Mouse (Mus musculus) hematopoietic stem cell, adult 5-6 weeks (primary cell): ENCODE measurements around the gene Tmod3. TPM values are rescaled to one million over a fixed set of nuclear protein-coding genes. Genes with fewer than 3 reads are reported as not detected.
"Not testable (repeated sequence)": the region's sequence is repeated elsewhere in the genome, so short reads cannot be mapped to it uniquely, and the experiment has no call there.

Source experiments
- ATAC-seq, 2 experiments: fragments of 125-278 bp in 1 of 2; replicated peaks in 1 of 2; 2 replicates each; pipeline ENCODE4 v1.8.0; 2016 to 2017; ENCODE audit warnings: inconsistent platforms in 2 of 2, mild to moderate bottlenecking in 2 of 2, moderate number of reproducible peaks in 2 of 2, low read depth in 1 of 2, moderate TSS enrichment in 1 of 2; ENCODE audit not compliant: low FRiP score in 2 of 2, poor library complexity in 2 of 2, severe bottlenecking in 2 of 2, insufficient read depth in 1 of 2, low TSS enrichment in 1 of 2
- total RNA-seq: library from RNA; stranded (forward); fragments of 172-1452, 232-1000 nt; gene quantifications from 2 replicates; pipeline ENCODE4 v1.2.3, GENCODE M21; 2017

Gene Tmod3
- total RNA-seq, 1 experiment from 2014 or later, result 104 TPM

DNA sequence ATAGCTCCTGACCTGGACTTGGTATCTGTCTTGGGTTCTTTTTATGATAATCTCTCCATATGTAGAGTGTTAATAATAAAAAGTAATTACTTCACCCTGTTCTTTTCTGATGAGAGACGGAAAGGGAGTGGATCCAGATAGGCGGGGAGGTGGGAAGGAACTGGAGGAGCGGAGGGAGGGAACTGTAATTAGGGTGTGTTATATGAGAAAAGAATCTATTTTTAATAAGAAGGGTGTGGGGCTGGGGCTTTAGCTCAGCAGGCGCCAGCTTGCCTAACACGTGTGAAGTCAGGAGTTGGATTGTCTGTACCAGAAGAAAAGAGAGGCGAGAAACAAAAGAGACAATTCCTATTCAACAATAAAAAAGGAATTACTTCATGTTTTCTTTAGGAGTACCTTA, 35.8 kb downstream of the Tmod3 start:
- ATAC-seq, result no peak

DNA sequence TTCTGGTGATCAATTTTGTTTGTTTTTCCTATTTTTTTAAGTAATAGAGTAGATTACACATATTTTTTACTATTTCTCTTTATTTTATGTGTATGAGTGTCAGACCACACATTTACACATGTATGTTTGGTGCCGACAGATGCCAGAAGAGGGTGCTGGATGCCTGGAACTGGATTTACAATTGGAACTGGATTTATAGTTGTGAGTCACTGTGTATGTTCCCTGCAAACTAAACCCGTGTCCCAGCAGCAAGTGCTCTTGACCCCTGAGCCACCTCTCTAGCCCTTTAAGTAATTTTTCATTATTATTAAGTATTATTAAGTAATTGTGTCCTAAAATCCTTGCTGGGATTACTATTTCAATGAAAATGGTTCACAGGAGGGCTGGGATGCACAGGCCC, 37.2 kb downstream of the Tmod3 start:
- ATAC-seq, result no peak

DNA sequence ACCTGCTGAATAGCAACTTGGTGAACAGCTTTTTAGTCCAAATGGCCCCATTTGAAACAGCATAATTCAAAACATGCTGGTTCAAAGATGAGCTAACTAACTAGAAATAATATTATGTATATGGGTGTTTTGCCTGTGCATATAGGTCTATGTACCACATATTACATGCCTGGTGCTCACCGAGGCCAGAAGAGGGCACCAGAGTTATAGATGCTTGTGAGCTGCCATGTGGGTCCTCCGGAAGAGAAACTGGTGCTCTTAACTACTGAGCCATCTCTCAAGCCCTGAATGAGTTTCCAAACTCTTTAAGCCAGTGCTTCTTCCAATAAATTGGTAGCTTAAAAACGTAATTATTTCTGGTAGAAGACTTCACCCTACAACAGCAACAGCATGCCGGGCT, 37.7 kb downstream of the Tmod3 start:
- peak; percentile 82 to 87 for ATAC-seq

DNA sequence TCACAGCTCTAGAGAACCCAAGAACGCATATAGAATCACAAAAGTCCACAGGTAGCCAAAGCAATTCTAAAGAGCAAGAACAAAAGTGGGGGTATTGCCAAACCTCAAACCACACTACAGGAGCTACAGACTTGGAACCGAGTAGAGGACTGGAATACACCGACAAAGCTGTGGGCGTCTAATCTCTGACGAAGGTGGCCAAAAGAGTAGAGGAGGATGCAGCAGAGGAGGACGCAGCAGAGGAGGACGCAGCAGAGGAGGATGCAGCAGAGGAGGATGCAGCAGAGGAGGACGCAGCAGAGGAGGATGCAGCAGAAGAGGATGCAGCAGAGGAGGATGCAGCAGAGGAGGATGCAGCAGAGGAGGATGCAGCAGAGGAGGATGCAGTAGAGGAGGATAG, 38.5 kb downstream of the Tmod3 start:
- no peak for ATAC-seq

DNA sequence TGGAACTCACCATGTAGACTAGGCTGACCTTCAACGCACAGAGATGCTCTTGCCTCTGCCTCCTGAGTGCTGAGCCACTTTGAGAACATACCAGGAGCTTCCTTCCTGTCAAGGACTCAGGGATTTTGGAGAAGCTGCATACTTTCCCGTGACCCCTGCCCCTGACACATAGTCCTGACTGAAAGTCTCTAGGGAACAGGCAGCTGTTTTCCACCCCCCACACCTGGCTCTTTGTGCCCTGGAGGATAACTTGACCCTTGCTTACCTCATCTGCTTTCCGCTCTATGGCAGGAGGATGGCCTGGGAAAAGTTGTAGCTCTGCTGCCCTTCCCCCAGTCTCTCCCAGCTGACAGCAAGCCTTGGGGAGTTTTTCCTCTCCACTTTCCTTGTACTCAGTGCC, 41.7 kb downstream of the Tmod3 start:
- ATAC-seq, result no peak

DNA sequence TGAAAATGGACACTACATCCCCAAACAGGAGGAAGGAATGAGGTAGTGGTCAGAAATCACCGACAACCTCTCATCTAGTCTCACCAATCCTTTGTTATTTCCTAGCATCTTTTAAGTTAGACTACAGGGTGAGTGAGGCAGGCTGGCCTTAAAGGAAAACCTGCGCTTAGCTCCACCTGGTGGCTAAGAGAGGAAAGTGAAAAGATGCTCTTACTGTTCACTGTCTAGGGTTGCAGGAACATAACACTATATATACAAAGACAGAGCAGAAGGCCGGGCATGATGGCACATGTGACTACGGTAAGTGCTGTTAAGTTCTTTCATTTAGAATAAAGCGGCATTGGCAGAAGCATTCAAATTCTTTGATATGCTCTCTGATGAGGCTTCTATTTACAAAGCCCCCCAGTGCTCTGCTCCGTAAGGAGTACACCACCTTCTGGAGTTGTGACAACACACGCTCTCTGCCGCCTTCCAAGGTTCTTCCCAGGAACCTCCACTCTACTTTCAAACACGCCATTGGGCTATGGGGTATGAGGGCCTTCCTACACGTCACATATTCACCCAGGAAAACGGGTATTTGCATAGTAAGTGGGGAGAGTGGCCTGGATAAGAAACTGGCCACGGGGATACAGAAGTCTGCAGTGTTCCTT, 43.9 kb downstream of the Tmod3 start:
- peak; percentile 49 to 84 for ATAC-seq

DNA sequence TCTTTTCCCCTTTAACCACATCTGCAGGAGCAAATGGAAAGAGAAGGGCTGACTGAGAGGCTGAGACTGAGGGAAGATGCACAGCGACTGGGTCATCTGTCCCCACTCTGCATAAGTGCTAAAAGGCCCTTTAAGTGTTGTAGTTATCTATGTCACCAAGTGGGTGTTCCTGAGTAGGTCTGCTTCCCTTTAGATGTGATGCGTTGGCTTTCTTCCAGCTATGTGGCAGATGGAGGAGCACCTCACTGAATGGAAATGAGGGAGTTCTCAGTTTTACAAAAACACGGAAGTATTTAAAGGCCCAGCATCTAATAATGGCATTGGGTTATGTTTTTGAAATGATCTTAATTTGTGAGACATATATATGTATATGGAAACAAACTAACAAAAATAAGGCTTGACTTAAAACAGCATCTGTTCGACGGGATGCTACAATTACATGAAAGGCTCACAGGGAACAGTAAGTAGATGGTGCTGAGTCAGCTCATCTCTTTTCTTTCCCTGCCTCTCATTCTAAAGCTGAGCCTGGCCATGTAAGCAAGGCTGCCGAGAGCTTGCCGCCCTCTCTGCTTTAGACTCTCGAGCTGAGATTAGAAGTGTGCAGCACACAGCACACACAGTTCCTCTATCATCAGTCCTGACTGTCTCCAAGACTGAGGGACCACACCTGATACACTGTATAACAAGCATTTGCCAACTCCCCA, 48.1 kb downstream of the Tmod3 start:
- no peak for ATAC-seq

DNA sequence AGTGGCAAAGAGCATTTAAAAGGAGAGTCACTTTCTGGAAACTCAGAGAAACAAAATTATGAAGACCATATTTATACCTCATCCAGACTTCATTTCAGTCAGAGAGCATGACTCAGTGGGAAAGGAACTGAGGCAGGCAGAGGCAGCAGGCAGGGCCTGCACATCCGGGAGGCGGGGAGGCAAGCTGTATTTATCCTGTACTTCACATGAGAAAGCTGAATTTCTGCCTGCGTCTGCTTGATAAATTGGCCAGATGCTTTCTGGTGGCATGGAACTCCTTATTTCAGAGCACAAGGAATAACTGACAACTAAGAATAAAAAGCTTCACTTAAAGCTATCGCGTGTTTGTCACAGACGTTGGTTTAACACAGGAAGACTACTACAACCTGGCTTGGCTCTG, 55.1 kb downstream of the Tmod3 start:
- no peak for ATAC-seq

DNA sequence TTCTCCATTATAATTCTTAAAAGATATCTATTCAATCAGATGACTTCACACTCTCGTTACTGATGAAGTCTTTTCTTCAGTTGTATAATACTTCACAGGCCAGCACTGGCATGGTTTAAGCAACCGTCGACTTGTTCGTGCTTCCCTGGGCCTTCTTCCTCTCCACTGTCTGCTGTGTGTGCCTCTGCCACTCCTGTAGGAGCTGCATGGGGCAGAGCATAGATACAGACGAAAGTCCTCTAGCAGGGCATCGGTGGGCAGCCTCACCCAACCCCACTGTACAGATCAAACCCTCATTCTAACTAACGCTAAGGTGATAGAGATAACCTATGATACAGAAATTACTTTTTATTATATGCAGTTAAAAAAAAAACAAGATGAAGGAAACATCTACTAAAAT, 60.9 kb downstream of the Tmod3 start:
- ATAC-seq, result no peak

DNA sequence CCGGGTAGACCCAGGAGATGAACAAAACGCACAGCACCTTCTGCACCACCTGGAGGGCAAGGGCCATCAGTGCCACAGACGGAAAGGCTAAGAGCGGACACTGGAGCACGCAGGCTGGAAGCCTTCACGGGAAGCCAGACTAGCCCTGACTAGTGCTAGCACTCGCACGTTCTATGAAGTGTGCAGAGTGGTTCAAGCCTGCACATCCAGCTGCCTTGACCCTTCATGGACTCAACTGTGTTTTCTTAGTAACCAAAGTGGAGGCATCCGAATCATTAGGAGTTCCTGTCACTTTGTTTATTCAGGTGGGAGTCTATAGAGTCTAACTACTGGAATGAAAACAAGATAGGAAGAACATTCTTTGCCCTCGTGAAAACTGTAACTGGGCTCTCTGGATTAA, 63.5 kb downstream of the Tmod3 start:
- ATAC-seq, result no peak

DNA sequence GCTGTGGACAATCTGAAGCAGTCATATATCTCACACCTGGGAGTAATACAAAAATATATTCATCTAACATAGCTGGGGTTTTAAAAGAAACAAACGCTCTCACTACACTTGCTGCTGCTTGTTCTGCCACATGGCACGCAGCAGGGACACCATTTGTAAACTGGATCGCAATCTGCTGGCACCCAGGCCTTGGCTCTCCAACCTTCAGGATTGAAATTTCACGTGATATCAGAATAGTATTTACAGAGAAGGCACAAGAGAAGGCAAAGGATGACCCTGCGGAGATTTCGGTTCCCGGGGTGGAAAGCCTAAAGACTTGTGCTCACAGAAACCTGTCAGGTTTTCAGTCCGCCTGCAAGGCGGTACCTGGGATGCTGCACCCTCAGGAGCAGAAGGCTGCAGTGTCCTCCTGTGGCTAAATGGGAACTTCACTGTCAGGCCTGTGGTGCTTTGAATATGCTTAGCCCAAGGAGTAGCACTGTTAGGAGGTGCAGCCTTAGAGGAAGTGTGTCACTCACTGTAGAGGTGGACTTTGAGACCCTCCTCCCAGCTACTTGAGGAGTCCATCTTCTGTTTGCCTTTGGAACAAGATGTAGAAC, 65.0 kb downstream of the Tmod3 start:
- no peak for ATAC-seq

DNA sequence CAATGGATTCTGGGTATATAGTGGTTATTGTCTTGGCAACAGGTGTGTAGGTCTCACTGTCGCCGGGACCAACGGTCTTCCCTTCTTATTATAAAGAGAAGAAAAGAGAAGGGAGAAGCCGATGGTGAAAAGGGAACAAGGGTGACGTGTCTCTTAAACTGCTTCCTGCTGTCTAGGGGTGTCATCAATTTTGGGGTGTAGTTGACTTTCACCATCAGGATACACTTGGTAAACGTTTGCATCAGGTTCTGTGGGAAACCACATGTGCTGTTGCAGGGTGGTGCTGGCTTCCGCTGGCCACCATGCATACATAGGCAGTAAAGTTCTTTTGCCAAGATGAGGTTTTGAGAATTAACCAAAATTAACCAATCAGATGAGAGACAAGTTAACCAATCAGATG, 71.2 kb downstream of the Tmod3 start:
- not testable (repeated sequence) for ATAC-seq

DNA sequence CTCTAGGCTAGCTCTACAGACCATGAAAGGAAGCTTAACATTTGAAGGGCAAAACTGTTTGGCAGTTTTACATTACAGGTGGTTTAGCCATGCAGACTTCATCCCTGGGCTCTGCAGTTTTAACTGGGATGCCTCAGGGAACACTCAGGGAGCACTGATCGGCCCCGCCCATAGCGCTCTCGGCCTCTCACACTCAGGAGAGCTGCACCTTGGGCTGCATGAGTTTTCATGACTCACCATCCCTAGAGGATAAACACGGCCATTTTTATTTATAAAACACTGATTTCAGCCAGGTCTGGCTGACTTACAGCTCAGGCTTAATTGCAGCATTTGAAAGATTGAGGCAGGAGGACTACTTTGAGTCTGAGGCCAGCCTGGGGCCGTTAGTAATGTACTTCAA, 74.2 kb downstream of the Tmod3 start:
- no peak for ATAC-seq

DNA sequence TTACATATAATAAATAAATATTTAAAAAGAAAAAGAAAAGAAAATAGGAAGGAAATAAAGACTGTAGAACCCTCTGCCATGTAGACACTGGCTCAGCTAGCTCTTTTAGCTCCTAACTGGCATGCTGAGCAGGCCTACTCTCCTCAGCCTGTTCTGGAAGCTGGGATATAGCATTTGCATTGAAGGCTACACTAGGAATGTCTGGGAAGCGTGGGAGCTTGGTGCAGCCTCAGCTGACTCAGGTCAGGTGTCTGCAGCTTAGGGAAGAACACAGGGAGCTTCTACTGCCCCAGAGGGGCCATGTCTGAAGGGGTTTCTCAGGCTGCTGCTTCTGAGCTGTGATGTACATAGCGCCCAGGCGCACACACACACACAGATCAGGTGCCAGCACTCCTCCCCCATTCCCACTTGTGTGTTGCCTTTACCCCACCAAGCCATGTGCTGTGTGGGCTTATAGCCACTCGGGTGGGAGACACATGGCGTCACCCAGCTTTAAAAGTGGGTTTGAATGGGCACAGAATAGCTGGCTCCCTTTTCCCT, 78.9 kb downstream of the Tmod3 start:
- no peak for ATAC-seq

DNA sequence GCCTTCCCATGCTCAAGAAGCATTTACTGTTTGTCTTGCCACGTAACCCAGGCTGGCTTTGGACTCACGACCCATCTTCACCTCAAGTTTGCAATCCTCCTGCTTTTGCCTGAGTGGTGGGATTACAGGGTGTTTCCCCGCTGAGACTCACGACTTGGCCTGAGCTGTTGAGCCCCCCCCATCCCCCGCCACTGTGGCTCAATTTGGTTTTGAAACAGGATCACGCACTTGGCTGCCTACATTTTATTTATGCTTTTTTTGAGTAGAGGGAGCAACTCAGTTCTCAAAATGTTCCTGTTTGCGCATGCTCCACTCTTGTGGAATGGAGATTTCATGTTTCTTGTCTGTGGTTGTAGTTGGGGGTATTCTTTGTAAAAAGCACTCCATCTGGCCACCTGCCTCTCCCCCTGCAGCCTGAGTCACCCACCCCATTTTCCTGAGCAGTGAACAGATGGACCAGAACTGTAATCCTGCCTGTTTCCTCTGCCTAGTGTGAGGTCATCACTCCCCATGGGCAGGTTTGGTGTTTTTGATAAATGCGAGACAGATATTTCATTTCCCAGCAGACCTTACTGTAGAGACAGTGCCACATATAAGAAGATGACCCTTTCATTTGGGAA, 80.2 kb downstream of the Tmod3 start:
- ATAC-seq, result no peak

DNA sequence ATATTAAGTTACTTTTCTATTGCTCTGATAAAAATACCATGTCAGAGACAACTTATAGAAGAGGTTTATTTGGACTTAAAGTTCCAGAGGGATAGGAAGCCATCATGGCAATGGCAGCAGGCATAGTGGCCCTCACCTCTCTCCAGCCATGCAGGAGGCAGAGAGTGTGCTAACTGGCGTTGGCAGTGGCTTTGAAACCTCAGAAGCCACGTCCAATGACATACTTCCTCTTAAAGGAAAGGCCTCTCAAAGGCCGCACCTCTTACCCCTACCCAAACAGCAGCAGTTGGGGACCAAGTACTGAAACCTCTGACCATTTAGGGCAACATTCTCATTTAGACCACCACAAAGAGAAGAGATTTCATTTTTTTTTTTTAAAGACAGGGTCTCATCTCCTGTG, 82.2 kb downstream of the Tmod3 start:
- peak; percentile 91 to 93 for ATAC-seq

DNA sequence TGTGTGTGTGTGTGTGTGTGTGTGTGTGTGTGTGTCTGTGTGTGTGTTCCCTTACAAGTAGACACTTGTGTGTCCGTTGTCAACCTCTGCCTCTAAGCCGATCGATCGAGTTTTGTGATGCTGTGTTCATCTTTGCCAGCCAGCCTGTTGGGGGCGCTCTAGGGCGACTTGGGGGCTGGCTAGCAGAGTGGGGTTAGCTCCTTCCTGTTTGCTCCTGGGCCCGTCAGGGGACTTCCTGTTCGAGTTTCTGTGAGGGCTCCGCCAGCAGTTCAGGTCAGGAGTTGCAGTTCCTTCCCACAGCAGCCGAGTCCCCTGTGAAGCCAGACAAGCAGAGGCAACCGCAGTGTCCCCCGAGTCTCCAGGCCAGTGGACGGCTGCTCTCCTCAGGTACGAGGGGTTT, 91.2 kb downstream of the Tmod3 start:
- peak in 1 of 2 experiments; percentile 51; a peak in 1 of 4 replicates for ATAC-seq

DNA sequence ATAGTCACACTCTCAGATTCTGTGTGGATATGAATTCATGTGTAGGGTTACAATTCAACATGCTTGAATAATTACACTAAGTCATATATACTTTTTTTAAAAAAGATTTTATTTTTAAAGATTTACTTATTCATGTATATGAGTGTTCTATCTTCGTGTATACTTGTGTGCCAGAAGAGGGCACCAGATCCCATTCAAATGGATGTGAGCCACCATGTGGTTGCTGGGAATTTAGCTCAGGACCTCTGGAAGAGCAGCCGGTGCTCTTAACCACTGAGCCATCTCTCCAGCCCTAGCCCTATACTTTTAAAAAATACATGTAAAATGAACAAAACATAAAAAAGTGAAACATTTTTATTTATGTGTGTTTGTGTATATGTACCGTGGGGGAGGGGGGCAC, 91.9 kb downstream of the Tmod3 start:
- no peak for ATAC-seq
